Mouse (Mus musculus): ENCODE measurements around the gene Hspa12b. TPM values are rescaled to one million over a fixed set of nuclear protein-coding genes. Genes with fewer than 3 reads are reported as not detected.

Hspa12b gene
- polyA plus RNA-seq, 1 experiment from 2014 or later = 8.4 TPM

DNA sequence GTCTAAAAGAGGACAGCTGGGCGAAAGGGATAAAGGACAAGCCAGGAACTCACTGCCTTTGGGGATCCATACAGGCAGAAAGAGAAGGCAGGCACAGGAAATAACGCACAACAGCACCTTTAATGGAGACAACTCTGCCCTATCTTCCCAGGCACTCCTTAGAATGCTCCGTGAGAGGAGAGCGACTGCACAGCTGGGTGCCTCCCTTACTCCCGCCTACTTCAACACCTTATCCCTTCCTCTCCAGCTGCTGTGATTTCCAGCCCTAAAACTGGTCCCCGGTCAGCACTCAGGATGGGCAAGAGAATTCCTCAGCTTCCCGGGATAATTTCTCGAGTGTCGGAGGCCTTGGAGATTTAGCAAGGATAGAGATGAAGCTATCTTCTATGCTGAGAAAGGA lies 43.9 kb downstream of the Hspa12b start:
- Histone ChIP-seq H3K4me2 (ENCODE audit: low read depth, low read length) (peak overlapping the region; percentile 52), H3K27me3 (replicated peaks; ENCODE audit: control insufficient read depth, insufficient read depth, low read length) (peaks cover 5% of the 10 kb centered on the region; the same call in 1 of the 2 replicates), H3K4me3 (ENCODE audit: low read length) (peak overlapping the region; percentile 26; the same call in 1 of the 2 replicates), H3K9me3 (ENCODE audit: control insufficient read depth, low read length) (no peaks in the 10 kb centered on the region), H3K4me1 (ENCODE audit: control insufficient read depth, insufficient read depth, low read length) (peaks cover 13% of the 10 kb centered on the region; the same call in 1 of the 2 replicates), H3K36me3 (ENCODE audit: control insufficient read depth, insufficient read depth, low read length) (no peaks in the 10 kb centered on the region), H3K9ac (ENCODE audit: low read depth, low read length) (peak overlapping the region; percentile 46; the same call in 1 of the 2 replicates), H3K27ac (ENCODE audit: low read length) (no peak overlapping the region)
- 37% methylated on average over 9 of the region's 9 CpGs for WGBS
- no peak for ATAC-seq

DNA sequence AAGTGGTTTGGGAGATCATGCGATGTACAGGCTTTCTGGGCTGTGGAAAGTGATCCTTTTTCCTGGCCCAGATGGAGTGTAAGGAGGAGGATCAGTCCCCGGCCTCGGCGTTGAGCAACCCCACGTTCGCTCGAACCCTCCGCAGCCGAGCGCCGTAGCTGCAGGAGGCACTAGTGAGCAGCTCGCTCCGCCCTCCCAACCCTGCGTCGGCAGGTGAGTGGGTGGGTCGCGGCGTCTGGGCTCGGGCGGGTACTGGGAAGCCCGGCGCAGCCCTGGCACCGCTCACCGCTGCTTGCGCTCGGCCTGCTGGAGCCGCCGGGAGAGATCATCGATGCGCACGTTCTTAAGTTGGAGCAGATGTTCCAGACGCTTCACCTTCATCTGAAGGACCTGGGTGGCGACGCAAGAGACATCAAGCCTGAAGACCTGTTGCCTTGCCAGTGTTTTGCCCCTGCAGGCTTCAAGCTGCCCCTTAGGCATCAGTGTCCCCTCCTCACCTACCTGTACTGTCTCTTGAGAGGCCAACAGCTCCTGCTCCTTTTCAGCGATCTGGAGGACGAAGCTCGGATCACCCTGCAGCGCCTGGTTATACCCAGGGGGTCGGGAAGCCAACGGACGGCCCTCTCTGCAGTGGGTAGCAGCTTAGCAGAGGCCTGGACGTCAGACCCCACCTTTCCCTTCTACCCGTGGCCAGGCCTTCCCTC lies 44.5 kb downstream of the Hspa12b start:
- peaks cover 5% of the 10 kb centered on the region; the same call in 1 of the 2 replicates for H3K27me3 ChIP-seq (replicated peaks; ENCODE audit: control insufficient read depth, insufficient read depth, low read length)
- no peaks in the 10 kb centered on the region for H3K36me3 ChIP-seq (ENCODE audit: control insufficient read depth, insufficient read depth, low read length)
- 18% methylated on average over 43 of the region's 43 CpGs for WGBS
- H3K9me3 ChIP-seq (ENCODE audit: control insufficient read depth, low read length) = no peaks in the 10 kb centered on the region
- no peak overlapping the region for H3K27ac ChIP-seq (ENCODE audit: low read length)
- H3K9ac ChIP-seq (ENCODE audit: low read depth, low read length) = peak overlapping the region; percentile 46
- peak overlapping the region; percentile 26; the same call in 1 of the 2 replicates for H3K4me3 ChIP-seq (ENCODE audit: low read length)
- no peak for ATAC-seq
- peak overlapping the region; percentile 52 for H3K4me2 ChIP-seq (ENCODE audit: low read depth, low read length)
- H3K4me1 ChIP-seq (ENCODE audit: control insufficient read depth, insufficient read depth, low read length) = peaks cover 16% of the 10 kb centered on the region; the same call in 1 of the 2 replicates

DNA sequence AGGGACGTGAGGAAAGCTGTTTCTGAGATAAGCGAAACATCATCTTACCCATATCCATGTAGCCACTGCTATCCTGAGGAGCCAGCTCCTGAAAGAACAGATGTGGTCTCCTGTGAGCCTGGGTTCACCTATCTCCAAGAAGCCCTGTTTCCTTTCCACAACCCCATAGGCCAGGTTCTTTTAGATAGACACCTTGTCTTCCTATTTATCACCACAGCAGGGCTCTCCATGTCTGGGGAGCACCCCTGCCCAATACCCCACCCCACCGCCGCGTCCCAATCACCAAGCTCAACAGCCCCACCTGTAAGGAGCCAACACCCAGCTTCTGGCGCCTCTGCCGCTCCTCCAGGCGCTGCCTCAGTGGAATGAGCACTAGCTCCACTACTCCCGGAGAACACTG lies 45.2 kb downstream of the Hspa12b start:
- H3K4me3 ChIP-seq (ENCODE audit: low read length) = no peak overlapping the region
- H3K27me3 ChIP-seq (replicated peaks; ENCODE audit: control insufficient read depth, insufficient read depth, low read length) = peaks cover 5% of the 10 kb centered on the region; the same call in 1 of the 2 replicates
- H3K4me1 ChIP-seq (ENCODE audit: control insufficient read depth, insufficient read depth, low read length) = peaks cover 23% of the 10 kb centered on the region
- H3K27ac ChIP-seq (ENCODE audit: low read length) = no peak overlapping the region
- no peaks in the 10 kb centered on the region; the same call in 1 of the 2 replicates for H3K36me3 ChIP-seq (ENCODE audit: control insufficient read depth, insufficient read depth, low read length)
- ATAC-seq = no peak
- 53% methylated on average over 9 of the region's 9 CpGs for WGBS
- no peaks in the 10 kb centered on the region for H3K9me3 ChIP-seq (ENCODE audit: control insufficient read depth, low read length)
- no peak overlapping the region for H3K9ac ChIP-seq (ENCODE audit: low read depth, low read length)
- H3K4me2 ChIP-seq (ENCODE audit: low read depth, low read length) = no peak overlapping the region

DNA sequence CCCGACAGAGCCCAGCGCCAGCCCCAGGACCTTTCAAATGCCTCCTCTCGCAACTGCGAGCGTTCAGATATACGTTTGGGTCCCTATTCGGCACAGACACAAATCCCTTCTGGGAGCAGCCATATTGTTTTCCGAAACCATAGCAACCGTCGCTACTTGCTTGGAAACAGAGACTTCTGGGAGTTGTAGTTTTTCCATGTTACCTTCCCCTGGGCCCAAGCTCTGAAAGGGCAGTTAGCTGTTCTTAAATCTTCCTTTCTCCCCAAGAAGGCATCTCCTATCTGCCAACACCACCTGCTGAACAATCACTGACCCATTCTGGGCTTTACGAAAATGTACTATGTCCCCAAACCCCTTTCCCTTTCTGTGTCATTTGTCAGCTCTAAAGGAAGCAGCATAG lies 47.6 kb downstream of the Hspa12b start:
- Histone ChIP-seq H3K9me3 (ENCODE audit: control insufficient read depth, low read length) (no peaks in the 10 kb centered on the region), H3K4me1 (ENCODE audit: control insufficient read depth, insufficient read depth, low read length) (peaks cover 40% of the 10 kb centered on the region), H3K27me3 (replicated peaks; ENCODE audit: control insufficient read depth, insufficient read depth, low read length) (peaks cover 5% of the 10 kb centered on the region; the same call in 1 of the 2 replicates), H3K4me3 (ENCODE audit: low read length) (peak overlapping the region; percentile 44), H3K36me3 (ENCODE audit: control insufficient read depth, insufficient read depth, low read length) (no peaks in the 10 kb centered on the region; the same call in 1 of the 2 replicates), H3K27ac (ENCODE audit: low read length) (no peak overlapping the region), H3K9ac (ENCODE audit: low read depth, low read length) (no peak overlapping the region), H3K4me2 (ENCODE audit: low read depth, low read length) (peak overlapping the region; percentile 74)
- no peak for ATAC-seq
- WGBS = 6% methylated on average over 11 of the region's 11 CpGs

DNA sequence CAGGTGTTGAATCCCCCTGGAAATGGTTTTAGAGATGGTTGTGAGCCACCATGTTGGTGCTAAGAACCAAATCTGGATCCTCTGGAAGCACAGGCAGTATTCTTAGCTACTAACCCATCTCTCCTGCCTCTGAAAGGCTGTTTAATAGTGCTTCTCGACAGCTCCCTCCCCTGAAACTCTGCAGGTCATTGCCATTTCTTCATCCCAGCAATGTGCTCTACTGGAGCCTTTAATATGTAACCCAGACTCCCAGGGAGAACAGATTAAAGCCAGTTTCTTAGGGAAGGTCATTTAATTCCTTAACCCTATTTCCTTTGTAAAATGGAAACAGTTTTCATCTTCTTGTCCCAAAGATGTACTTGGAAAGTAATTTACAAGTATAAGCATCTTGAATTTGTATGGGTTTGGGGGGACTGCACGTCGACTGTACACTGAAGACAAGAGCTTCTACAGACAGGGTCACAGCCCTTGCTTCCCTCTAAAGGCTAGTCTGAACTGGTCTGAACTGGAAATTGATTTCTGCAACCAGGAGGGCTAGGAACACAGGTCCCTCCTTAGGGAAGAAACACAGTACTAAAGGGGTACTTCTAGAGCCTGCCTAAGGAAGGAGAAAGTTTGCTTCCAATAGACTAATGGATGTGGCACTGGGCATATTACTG lies 48.3 kb downstream of the Hspa12b start:
- Histone ChIP-seq H3K4me3 (ENCODE audit: low read length) (peak overlapping the region; percentile 15; the same call in 1 of the 2 replicates), H3K27me3 (replicated peaks; ENCODE audit: control insufficient read depth, insufficient read depth, low read length) (peaks cover 5% of the 10 kb centered on the region; the same call in 1 of the 2 replicates), H3K4me2 (ENCODE audit: low read depth, low read length) (peak overlapping the region; percentile 43; the same call in 1 of the 2 replicates), H3K4me1 (ENCODE audit: control insufficient read depth, insufficient read depth, low read length) (peaks cover 40% of the 10 kb centered on the region), H3K27ac (ENCODE audit: low read length) (peak overlapping the region; percentile 88), H3K36me3 (ENCODE audit: control insufficient read depth, insufficient read depth, low read length) (no peaks in the 10 kb centered on the region; the same call in 1 of the 2 replicates), H3K9ac (ENCODE audit: low read depth, low read length) (0 out of 2 replicates have a peak overlapping the region, but pooled peaks have one; percentile 45), H3K9me3 (ENCODE audit: control insufficient read depth, low read length) (no peaks in the 10 kb centered on the region)
- 65% methylated on average over 3 of the region's 3 CpGs for WGBS
- ATAC-seq = no peak

DNA sequence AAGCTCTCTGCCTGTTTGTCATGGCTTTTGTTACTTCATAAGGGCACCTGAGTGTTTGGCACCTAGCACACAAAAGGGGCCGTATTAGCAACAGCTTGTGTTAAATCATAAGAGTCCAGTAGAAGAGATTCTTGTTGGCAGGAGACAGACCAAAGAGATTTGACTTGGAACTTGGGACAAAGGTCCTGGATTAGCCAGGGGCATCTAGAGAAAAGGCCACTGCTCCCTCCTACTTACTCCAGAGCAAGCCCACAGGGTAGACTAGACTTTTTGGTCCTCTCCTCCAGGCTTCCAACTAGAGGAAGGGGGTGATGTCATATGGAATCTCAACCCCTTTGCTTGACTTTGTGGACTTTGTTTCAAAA lies 48.8 kb downstream of the Hspa12b start:
- Histone ChIP-seq H3K4me1 (ENCODE audit: control insufficient read depth, insufficient read depth, low read length) (peaks cover 38% of the 10 kb centered on the region), H3K4me2 (ENCODE audit: low read depth, low read length) (peak overlapping the region; percentile 43), H3K9ac (ENCODE audit: low read depth, low read length) (peak overlapping the region; percentile 45), H3K4me3 (ENCODE audit: low read length) (peak overlapping the region; percentile 15; the same call in 1 of the 2 replicates), H3K27ac (ENCODE audit: low read length) (peak overlapping the region; percentile 88), H3K9me3 (ENCODE audit: control insufficient read depth, low read length) (no peaks in the 10 kb centered on the region), H3K36me3 (ENCODE audit: control insufficient read depth, insufficient read depth, low read length) (no peaks in the 10 kb centered on the region; the same call in 1 of the 2 replicates), H3K27me3 (replicated peaks; ENCODE audit: control insufficient read depth, insufficient read depth, low read length) (peaks cover 5% of the 10 kb centered on the region; the same call in 1 of the 2 replicates)
- WGBS = 80% methylated on average over 1 of the region's 1 CpGs
- ATAC-seq = no peak

DNA sequence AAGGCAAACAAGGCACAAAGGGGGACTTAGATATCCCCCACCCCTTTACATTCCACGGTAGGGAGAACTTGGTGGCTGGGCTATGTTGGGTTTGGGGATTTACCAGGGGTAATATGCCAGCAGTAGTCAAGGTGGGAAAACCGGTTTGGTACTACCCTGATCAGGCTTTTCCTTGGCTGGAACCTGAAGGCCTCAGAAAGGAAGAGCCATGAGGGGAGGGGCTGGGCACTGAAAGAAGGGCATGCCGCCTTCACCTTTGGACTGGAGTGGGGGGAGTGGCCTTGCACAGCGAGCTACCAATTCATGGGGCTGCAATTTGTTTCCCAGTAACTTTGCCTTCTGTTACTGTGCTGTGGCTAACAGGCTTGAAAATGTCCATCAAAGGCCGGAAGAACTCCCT lies 49.4 kb downstream of the Hspa12b start:
- Histone ChIP-seq H3K27ac (ENCODE audit: low read length) (peak overlapping the region; percentile 90), H3K4me1 (ENCODE audit: control insufficient read depth, insufficient read depth, low read length) (peaks cover 36% of the 10 kb centered on the region), H3K27me3 (replicated peaks; ENCODE audit: control insufficient read depth, insufficient read depth, low read length) (peaks cover 5% of the 10 kb centered on the region; the same call in 1 of the 2 replicates), H3K4me3 (ENCODE audit: low read length) (peak overlapping the region; percentile 84), H3K4me2 (ENCODE audit: low read depth, low read length) (peak overlapping the region; percentile 95), H3K9me3 (ENCODE audit: control insufficient read depth, low read length) (no peaks in the 10 kb centered on the region), H3K9ac (ENCODE audit: low read depth, low read length) (peak overlapping the region; percentile 96), H3K36me3 (ENCODE audit: control insufficient read depth, insufficient read depth, low read length) (no peaks in the 10 kb centered on the region; the same call in 1 of the 2 replicates)
- WGBS = 42% methylated on average over 5 of the region's 5 CpGs
- peak; percentile 76 for ATAC-seq

DNA sequence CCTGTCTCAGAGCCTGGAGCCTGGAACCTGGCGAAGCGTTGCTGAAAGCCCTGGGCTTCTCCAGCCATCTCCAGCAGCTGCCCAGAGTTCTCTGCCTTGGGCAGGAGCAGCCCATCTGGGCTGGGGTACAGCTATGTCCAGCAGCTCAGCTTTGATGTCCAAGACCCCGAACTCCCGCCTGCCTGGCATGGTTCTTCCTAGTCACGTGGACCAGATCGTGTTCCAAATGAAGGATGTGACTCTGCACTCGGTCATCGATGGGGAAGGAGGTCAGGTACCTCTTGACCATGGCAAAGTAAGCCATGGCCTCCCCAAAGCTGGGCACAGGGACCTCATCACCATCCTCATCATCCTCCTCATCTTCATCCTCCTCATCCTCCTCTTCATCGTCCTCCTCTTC lies 50.9 kb downstream of the Hspa12b start:
- no peaks in the 10 kb centered on the region for H3K27me3 ChIP-seq (replicated peaks; ENCODE audit: control insufficient read depth, insufficient read depth, low read length)
- peak overlapping the region; percentile 96 for H3K9ac ChIP-seq (ENCODE audit: low read depth, low read length)
- H3K4me1 ChIP-seq (ENCODE audit: control insufficient read depth, insufficient read depth, low read length) = peaks cover 36% of the 10 kb centered on the region
- peak overlapping the region; percentile 84 for H3K4me3 ChIP-seq (ENCODE audit: low read length)
- H3K27ac ChIP-seq (ENCODE audit: low read length) = peak overlapping the region; percentile 90
- peak overlapping the region; percentile 95 for H3K4me2 ChIP-seq (ENCODE audit: low read depth, low read length)
- no peaks in the 10 kb centered on the region; the same call in 1 of the 2 replicates for H3K36me3 ChIP-seq (ENCODE audit: control insufficient read depth, insufficient read depth, low read length)
- no peak for ATAC-seq
- WGBS = 59% methylated on average over 9 of the region's 9 CpGs
- no peaks in the 10 kb centered on the region for H3K9me3 ChIP-seq (ENCODE audit: control insufficient read depth, low read length)

DNA sequence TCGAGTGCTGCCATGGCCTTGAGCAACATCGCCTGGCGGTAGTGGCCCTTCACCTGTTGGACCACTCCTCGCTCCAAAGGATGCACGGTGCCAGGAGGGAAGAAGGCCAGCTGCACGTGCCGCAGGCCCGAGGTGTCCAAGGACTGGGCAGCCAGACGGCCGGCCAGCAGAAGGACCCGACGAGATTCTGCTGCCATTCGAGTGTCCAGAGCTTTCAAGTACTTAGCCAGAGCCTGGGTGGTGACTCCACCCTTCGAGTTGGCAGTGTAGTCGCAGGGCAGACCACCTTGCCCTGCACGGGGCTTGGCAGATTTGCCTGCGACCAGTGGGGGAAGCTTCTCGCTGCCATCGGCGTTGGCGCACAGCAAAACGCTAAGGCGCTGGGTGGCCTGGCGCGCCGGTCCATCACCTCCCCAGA lies 51.8 kb downstream of the Hspa12b start:
- Histone ChIP-seq H3K9ac (ENCODE audit: low read depth, low read length) (peak overlapping the region; percentile 96), H3K4me1 (ENCODE audit: control insufficient read depth, insufficient read depth, low read length) (peaks cover 36% of the 10 kb centered on the region), H3K4me2 (ENCODE audit: low read depth, low read length) (peak overlapping the region; percentile 95), H3K27ac (ENCODE audit: low read length) (peak overlapping the region; percentile 97), H3K27me3 (replicated peaks; ENCODE audit: control insufficient read depth, insufficient read depth, low read length) (no peaks in the 10 kb centered on the region), H3K36me3 (ENCODE audit: control insufficient read depth, insufficient read depth, low read length) (no peaks in the 10 kb centered on the region; the same call in 1 of the 2 replicates), H3K4me3 (ENCODE audit: low read length) (peak overlapping the region; percentile 84), H3K9me3 (ENCODE audit: control insufficient read depth, low read length) (no peaks in the 10 kb centered on the region)
- WGBS = 22% methylated on average over 26 of the region's 26 CpGs
- no peak for ATAC-seq

Data from intestine, embryonic 16.5 days (tissue).